Mouse (Mus musculus) stomach, embryonic 15.5 days (tissue): ENCODE results near the gene Zfp408. TPM values are rescaled to one million over a fixed set of nuclear protein-coding genes. Genes with fewer than 3 reads are reported as not detected.
"Not testable (repeated sequence)": the region's sequence is repeated elsewhere in the genome, so short reads cannot be mapped to it uniquely, and the experiment has no call there.

ENCODE experiments used
- ATAC-seq: fragments of 200-750 bp; cut with Nextera tagmentation; 2 replicates; pipeline ENCODE4 v1.8.0; 2017; ENCODE audit warnings: low read depth, moderate number of reproducible peaks, moderate TSS enrichment; ENCODE audit not compliant: insufficient read depth, low FRiP score
- H3K27ac ChIP-seq: fragments of 300-500 bp; sonication (generic); 2 replicates; pipeline ENCODE4 v1.5.1; 2015; ENCODE audit warnings: mild to moderate bottlenecking, inconsistent platforms
- H3K27me3 ChIP-seq: fragments of 300-500 bp; sonication (generic); replicated peaks from 2 replicates; pipeline ENCODE4 v1.6.1; 2015; ENCODE audit warnings: inconsistent platforms
- H3K36me3 ChIP-seq: fragments of 300-500 bp; sonication (generic); 2 replicates; pipeline ENCODE4 v1.6.1; 2015; ENCODE audit warnings: inconsistent platforms
- H3K4me1 ChIP-seq: fragments of 300-500 bp; sonication (generic); 2 replicates; pipeline ENCODE4 v1.6.1; 2015; ENCODE audit warnings: inconsistent platforms
- H3K4me2 ChIP-seq: fragments of 300-500 bp; sonication (generic); 2 replicates; pipeline ENCODE4 v1.6.1; 2015; ENCODE audit warnings: mild to moderate bottlenecking, inconsistent platforms
- H3K4me3 ChIP-seq: fragments of 300-500 bp; sonication (generic); replicated peaks from 2 replicates; pipeline ENCODE4 v1.5.1; 2015; ENCODE audit warnings: inconsistent platforms
- H3K9ac ChIP-seq: fragments of 300-500 bp; sonication (generic); 2 replicates; pipeline ENCODE4 v1.6.1; 2015; ENCODE audit warnings: inconsistent platforms
- H3K9me3 ChIP-seq: fragments of 300-500 bp; sonication (generic); 2 replicates; pipeline ENCODE4 v1.6.1; 2016; ENCODE audit warnings: inconsistent platforms
- WGBS: fragments of 180-500 bp; shearing (Covaris S2); methylation state at CpG from one replicate; pipeline ENCODE4 v1.1.7; 2015; 5-methylcytosine and 5-hydroxymethylcytosine counted together
- polyA plus RNA-seq: library from polyadenylated mRNA; unstranded; fragments of >200 nt; fragmentation: Nextera tagmentation; extraction: Ambion mirVana; gene quantifications from 2 replicates; pipeline ENCODE4 v1.2.1, GENCODE M21; 2015

The Zfp408 gene
- polyA plus RNA-seq, 1 experiment from 2014 or later: 9.2 TPM

DNA sequence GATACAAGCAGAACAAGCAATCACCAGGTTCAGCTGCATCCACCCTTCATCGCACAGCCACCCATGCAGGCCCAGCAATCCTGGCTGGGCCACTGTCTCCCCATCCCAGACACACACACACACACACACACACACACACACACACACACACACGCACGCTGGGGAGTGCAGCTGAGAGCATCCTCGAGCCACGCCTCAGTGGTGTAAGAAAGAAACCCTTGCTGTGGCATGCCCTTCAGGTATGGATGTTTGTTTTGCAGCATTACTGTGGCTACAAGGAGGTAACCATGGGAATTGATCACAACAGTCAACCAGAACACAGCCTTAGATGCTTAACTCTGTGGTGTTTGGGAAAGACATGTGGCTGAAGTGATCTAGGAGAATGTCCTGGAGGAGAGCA lies 17.3 kb downstream of the Zfp408 start:
- Histone ChIP-seq H3K9ac (no peak overlapping the region), H3K36me3 (no peaks in the 10 kb centered on the region), H3K27me3 (no peaks in the 10 kb centered on the region), H3K4me3 (no peak overlapping the region), H3K27ac (no peak overlapping the region), H3K4me1 (no peaks in the 10 kb centered on the region), H3K4me2 (no peak overlapping the region), H3K9me3 (no peaks in the 10 kb centered on the region)
- WGBS: 47% methylated on average over 5 of the region's 5 CpGs
- no peak for ATAC-seq

DNA sequence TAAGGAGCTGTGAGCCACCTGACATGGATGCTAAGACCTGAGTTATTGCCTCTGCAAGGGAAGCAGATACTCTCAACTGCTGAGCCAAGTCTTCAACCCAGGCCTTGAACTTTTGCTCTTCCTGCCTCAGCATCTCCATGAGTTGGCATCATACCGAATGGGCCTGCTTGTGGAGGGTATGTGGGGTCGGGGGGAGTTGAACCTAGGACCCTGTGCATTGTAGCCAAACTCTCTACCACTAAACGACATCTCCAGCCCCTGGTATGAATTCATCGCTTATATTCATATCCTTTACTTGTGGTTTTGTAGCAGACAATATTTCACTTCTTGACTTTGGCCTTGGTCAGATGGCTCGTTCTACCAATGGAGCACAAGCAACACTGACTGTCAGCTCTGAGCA lies 17.8 kb downstream of the Zfp408 start:
- Histone ChIP-seq H3K9me3 (no peaks in the 10 kb centered on the region), H3K4me3 (no peak overlapping the region), H3K4me2 (no peak overlapping the region), H3K27ac (no peak overlapping the region), H3K4me1 (no peaks in the 10 kb centered on the region), H3K27me3 (no peaks in the 10 kb centered on the region), H3K9ac (no peak overlapping the region), H3K36me3 (no peaks in the 10 kb centered on the region)
- 79% methylated on average over 5 of the region's 5 CpGs for WGBS
- ATAC-seq: no peak

DNA sequence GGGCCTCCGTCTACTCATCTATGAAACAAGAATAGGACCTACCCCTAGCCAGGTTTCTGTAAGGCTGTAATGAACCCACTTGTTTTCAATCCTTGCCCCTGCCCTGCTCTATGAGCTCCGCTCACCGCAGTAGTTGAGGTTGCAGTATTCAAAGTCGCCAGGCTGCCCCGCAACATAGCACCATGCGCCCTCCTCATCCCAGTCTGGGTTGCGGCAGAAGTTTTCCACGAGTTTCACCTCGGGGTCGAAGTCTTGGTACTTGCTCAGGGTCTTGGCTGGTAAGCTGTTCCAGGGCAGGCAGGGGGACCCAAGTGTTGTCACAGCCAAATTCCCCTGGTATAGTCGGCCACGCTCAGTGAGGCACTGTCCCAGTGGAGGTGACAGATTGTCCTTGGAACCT lies 19.2 kb downstream of the Zfp408 start:
- no peak overlapping the region for H3K27ac ChIP-seq
- H3K27me3 ChIP-seq: no peaks in the 10 kb centered on the region
- no peak for ATAC-seq
- no peaks in the 10 kb centered on the region for H3K4me1 ChIP-seq
- no peak overlapping the region for H3K9ac ChIP-seq
- no peaks in the 10 kb centered on the region for H3K9me3 ChIP-seq
- WGBS: 90% methylated on average over 12 of the region's 12 CpGs
- H3K4me2 ChIP-seq: no peak overlapping the region
- H3K36me3 ChIP-seq: no peaks in the 10 kb centered on the region
- no peak overlapping the region for H3K4me3 ChIP-seq

DNA sequence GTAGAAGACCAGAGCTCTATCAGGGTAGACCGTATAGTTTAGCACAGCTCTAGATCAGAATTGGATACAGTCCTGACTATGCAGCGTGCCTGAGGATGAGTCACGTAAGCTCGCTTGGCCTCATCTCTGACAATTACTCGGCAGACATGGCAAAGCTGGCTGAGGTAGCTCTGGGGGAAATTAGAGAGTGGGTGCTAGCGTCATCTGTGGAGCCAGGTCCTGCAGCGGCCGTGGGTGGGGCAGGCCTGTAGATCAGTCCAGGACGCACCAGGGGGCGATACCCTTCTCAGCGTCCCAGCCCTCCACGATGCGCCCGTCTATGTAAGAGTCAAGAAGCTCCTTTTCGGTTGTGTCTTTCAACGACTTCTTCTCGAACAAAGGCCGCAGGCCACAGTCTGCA lies 19.9 kb downstream of the Zfp408 start:
- ATAC-seq: no peak
- H3K4me3 ChIP-seq: no peak overlapping the region
- WGBS: 81% methylated on average over 18 of the region's 18 CpGs

DNA sequence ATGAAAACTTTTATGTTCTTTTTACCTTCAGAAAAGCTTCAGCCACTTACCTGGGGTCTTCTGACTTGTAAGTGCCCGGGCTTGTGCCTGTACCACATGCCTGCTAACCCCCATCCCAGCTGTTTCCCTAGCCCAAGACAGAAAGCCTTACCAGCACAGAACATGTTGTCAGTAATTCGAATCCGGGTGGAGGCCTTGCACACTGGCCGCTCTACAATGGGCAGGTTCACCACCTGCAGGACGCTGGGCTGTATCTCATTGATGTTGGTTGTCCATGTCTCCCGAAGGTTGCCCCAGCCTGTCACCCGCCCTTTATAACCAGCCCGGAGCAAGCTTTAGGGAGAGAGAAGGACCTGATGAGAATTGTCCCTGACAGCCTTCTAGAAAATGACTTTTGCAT lies 21.4 kb downstream of the Zfp408 start:
- H3K27me3 ChIP-seq: no peaks in the 10 kb centered on the region
- no peak overlapping the region for H3K27ac ChIP-seq
- no peak overlapping the region for H3K4me2 ChIP-seq
- H3K4me3 ChIP-seq: no peak overlapping the region
- no peaks in the 10 kb centered on the region for H3K9me3 ChIP-seq
- no peak overlapping the region for H3K9ac ChIP-seq
- no peak for ATAC-seq
- no peaks in the 10 kb centered on the region for H3K4me1 ChIP-seq
- WGBS: 89% methylated on average over 8 of the region's 8 CpGs
- H3K36me3 ChIP-seq: no peaks in the 10 kb centered on the region

More for the DNA sequence above, 19.9 kb downstream of the Zfp408 start:
- H3K27ac ChIP-seq: no peak overlapping the region
- H3K4me2 ChIP-seq: no peak overlapping the region
- no peak overlapping the region for H3K9ac ChIP-seq
- no peaks in the 10 kb centered on the region for H3K27me3 ChIP-seq
- no peaks in the 10 kb centered on the region for H3K4me1 ChIP-seq
- H3K9me3 ChIP-seq: no peaks in the 10 kb centered on the region
- no peaks in the 10 kb centered on the region for H3K36me3 ChIP-seq

DNA sequence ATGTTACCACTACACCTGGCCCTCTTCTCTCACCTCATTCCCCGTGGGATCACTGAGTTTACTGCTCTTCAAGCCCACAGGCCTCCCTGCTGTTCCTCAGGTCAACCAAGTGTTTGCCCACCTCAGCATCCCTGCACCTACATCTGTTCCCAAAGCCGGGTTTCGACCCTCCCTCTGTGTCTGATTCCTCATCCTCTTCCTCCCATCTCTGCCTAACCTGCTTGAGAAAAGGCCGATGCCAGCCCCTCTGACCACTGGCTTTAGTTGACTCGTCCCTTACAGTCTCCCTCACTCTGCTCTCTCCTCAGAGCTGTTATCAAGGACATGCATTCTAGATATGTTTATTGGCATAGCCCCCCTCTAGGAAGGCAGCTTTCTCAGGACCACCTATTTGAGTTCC lies 22.1 kb downstream of the Zfp408 start:
- 74% methylated on average over 5 of the region's 5 CpGs for WGBS
- Histone ChIP-seq H3K27me3 (no peaks in the 10 kb centered on the region), H3K36me3 (peaks cover 2% of the 10 kb centered on the region; the same call in 1 of the 2 replicates), H3K9me3 (no peaks in the 10 kb centered on the region), H3K4me1 (no peaks in the 10 kb centered on the region), H3K4me3 (no peak overlapping the region), H3K4me2 (no peak overlapping the region), H3K9ac (no peak overlapping the region), H3K27ac (no peak overlapping the region)
- no peak for ATAC-seq

DNA sequence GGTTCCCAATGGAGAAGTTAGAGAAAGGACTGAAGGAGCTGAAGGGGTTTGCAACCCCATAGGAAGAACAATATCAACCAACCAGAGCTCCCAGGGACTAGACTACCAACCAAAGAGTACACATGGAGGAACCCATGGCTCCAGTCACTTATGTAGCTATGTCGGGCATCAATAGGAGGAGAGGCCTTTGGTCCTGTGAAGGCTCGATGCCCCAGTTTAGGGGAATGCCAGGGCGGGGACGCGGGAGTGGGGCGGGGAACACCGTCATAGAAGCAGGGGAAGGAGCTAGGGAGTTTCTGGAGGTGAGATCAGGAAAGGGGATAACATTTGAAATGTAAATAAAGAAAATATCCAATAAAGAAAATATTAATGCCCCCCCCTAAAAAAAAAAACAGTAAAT lies 26.2 kb downstream of the Zfp408 start:
- H3K4me1 ChIP-seq, H3K9ac ChIP-seq, H3K27me3 ChIP-seq, H3K9me3 ChIP-seq, ATAC-seq, H3K27ac ChIP-seq, H3K4me2 ChIP-seq, H3K4me3 ChIP-seq: not testable (repeated sequence)
- H3K36me3 ChIP-seq: peaks cover 30% of the 10 kb centered on the region
- 91% methylated on average over 7 of the region's 7 CpGs for WGBS

DNA sequence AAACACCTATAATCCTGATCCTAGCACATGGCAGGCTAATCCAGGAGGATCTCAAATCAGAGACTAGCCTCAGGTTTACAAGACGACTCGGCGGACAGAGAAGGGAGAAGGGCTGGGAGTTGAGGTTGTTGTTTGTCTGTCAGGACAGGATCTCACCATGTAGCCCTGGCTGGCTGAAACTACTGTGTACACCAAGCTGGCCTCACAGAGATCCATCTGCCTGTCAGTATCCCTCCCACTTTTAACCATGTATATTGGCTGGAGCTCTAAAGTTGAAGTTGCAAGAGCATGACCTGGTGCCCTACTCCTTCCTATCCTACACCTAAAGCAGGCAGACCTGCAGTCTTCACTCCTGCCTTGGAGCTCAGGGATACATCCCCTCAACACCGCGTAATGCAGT lies 27.2 kb downstream of the Zfp408 start:
- Histone ChIP-seq H3K27ac (no peak overlapping the region), H3K4me1 (no peaks in the 10 kb centered on the region), H3K4me3 (no peak overlapping the region), H3K36me3 (peaks cover 40% of the 10 kb centered on the region), H3K9me3 (no peaks in the 10 kb centered on the region), H3K27me3 (no peaks in the 10 kb centered on the region), H3K9ac (no peak overlapping the region), H3K4me2 (no peak overlapping the region)
- WGBS: 90% methylated on average over 5 of the region's 5 CpGs
- ATAC-seq: no peak

DNA sequence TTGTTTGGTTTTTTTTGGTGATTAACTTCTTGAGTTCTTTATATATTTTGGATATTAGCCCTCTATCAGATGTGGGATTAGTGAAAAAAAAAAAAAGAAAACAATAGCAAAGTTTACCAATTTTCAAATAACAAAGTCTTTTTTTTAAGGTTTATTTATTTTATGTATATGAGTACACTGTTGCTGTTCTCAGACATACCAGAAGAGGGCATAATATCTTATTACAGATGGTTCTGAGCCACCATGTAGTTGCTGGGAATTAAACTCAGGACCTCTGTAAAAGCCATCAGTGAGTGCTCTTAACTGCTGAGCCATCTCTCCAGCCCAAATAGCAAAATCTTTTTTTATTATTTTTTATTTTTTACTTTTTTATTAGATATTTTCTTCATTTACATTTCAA lies 40.2 kb downstream of the Zfp408 start:
- H3K4me1 ChIP-seq, H3K4me2 ChIP-seq, ATAC-seq, H3K4me3 ChIP-seq, H3K27me3 ChIP-seq, H3K9ac ChIP-seq, H3K27ac ChIP-seq, H3K9me3 ChIP-seq: not testable (repeated sequence)
- H3K36me3 ChIP-seq: peaks cover 47% of the 10 kb centered on the region

DNA sequence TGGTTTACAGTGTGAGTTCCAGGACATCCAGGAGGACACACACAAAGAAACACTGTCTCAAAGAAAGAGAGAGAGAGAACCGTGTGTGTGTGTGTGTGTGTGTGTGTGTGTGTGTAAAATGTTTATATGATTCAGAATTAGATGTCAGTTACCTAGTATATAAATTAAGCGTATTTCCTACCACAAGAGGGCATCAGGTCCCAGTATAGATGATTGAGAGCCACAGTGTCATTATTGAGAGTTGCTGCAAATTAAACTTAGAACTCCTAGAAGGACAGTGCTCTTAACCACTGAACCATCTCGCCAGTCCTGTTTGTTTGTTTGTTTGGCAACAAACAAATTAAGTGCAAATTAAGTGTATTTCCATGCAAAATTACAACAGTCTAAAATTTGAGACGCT lies 47.2 kb downstream of the Zfp408 start:
- no peak for ATAC-seq
- Histone ChIP-seq H3K27ac (no peak overlapping the region), H3K4me2 (no peak overlapping the region), H3K27me3 (no peaks in the 10 kb centered on the region), H3K9me3 (no peaks in the 10 kb centered on the region), H3K4me3 (no peak overlapping the region), H3K36me3 (peaks cover 51% of the 10 kb centered on the region), H3K9ac (no peak overlapping the region), H3K4me1 (no peaks in the 10 kb centered on the region)
- 81% methylated on average over 4 of the region's 4 CpGs for WGBS

DNA sequence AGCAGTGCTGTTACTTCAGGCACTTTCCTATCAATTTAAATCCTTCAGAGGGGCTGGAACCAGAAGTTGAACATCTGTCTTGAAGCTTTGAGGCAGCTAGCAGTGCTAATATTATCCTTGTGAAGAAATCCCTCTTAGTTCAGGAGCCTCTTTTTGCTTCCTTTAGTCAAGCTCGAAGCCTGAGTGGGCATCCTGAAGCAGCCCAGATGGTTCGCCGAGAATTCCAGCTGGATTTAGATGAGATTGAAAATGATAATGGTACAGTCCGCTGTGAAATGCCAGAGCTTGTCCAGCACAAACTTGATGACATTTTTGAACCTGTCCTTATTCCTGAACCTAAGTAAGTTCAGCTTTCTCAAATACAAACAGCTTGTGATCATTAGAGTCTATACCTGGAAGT lies 49.1 kb downstream of the Zfp408 start:
- 94% methylated on average over 4 of the region's 4 CpGs for WGBS
- Histone ChIP-seq H3K9ac (no peak overlapping the region), H3K36me3 (peaks cover 53% of the 10 kb centered on the region)

More for the DNA sequence above, 49.1 kb downstream of the Zfp408 start:
- no peak overlapping the region for H3K4me2 ChIP-seq
- H3K9me3 ChIP-seq: no peaks in the 10 kb centered on the region
- no peaks in the 10 kb centered on the region for H3K4me1 ChIP-seq
- ATAC-seq: no peak
- no peak overlapping the region for H3K27ac ChIP-seq
- H3K27me3 ChIP-seq: no peaks in the 10 kb centered on the region
- H3K4me3 ChIP-seq: no peak overlapping the region
